Mouse (Mus musculus) lung, postnatal 0 days (tissue): ENCODE measurements around the gene Vcl. TPM values are rescaled to one million over a fixed set of nuclear protein-coding genes. Genes with fewer than 3 reads are reported as not detected.
A peak's percentile ranks its signal among the peaks of the same experiment; 100 is the strongest.

Experiments used
- ATAC-seq: fragments of 200-750 bp; cut with Nextera tagmentation; 2 replicates; pipeline ENCODE4 v1.8.0; 2017; ENCODE audit warnings: moderate library complexity
- DNase-seq: peaks from one replicate; pipeline ENCODE4 v3.0.0-alpha.2; 2016; ENCODE audit warnings: low spot score
- H3K27ac ChIP-seq: fragments of 300-500 bp; sonication (generic); 2 replicates; pipeline ENCODE4 v1.5.1; 2014; ENCODE audit warnings: antibody characterized with exemption, mild to moderate bottlenecking, low read length, mixed read lengths
- H3K27me3 ChIP-seq: fragments of 300-500 bp; sonication (generic); replicated peaks from 2 replicates; pipeline ENCODE4 v1.6.1; 2014; ENCODE audit warnings: low read length, mixed read lengths; ENCODE audit not compliant: insufficient read depth
- H3K36me3 ChIP-seq: fragments of 300-500 bp; sonication (generic); 2 replicates; pipeline ENCODE4 v1.6.1; 2014; ENCODE audit warnings: low read length, mixed read lengths; ENCODE audit not compliant: insufficient read depth
- H3K4me1 ChIP-seq: fragments of 300-500 bp; sonication (generic); 2 replicates; pipeline ENCODE4 v1.6.1; 2014; ENCODE audit warnings: antibody characterized with exemption, low read depth, low read length, mixed read lengths; ENCODE audit not compliant: insufficient read depth
- H3K4me2 ChIP-seq: fragments of 300-500 bp; sonication (generic); replicated peaks from 2 replicates; pipeline ENCODE4 v1.6.1; 2014; ENCODE audit warnings: low read depth, mild to moderate bottlenecking, low read length, moderate library complexity, mixed read lengths
- H3K4me3 ChIP-seq: fragments of 300-500 bp; sonication (generic); 2 replicates; pipeline ENCODE4 v1.5.1; 2014; ENCODE audit warnings: low read depth, low read length
- H3K9ac ChIP-seq: fragments of 300-500 bp; sonication (generic); replicated peaks from 2 replicates; pipeline ENCODE4 v1.6.1; 2014; ENCODE audit warnings: low read depth, mild to moderate bottlenecking
- H3K9me3 ChIP-seq: fragments of 300-500 bp; sonication (generic); 2 replicates; pipeline ENCODE4 v1.6.1; 2016; ENCODE audit warnings: low read length, mixed read lengths
- CTCF ChIP-seq: IDR thresholded peaks from 2 replicates; pipeline ENCODE4 v1.5.1; 2016; ENCODE audit warnings: antibody characterized with exemption, mild to moderate bottlenecking
- EP300 ChIP-seq: IDR thresholded peaks from 2 replicates; pipeline ENCODE4 v1.6.1; 2016; ENCODE audit warnings: antibody characterized with exemption, mild to moderate bottlenecking, control low read depth
- WGBS: fragments of 180-500 bp; shearing (Covaris S2); extraction: QIAGEN DNeasy Blood & Tissue Kit; methylation state at CpG from one replicate; pipeline ENCODE4 v1.1.7; 2014; 5-methylcytosine and 5-hydroxymethylcytosine counted together
- polyA plus RNA-seq: library from polyadenylated mRNA; unstranded; fragments of >200 nt; fragmentation: Nextera tagmentation; extraction: Ambion mirVana; gene quantifications from 2 replicates; pipeline ENCODE4 v1.2.1, GENCODE M21; 2015

The Vcl gene
- polyA plus RNA-seq, 1 experiment from 2014 or later, result 42.8 TPM

- ATAC-seq, result no peak
- Histone ChIP-seq H3K27me3 (no peaks in the 10 kb centered on the region), H3K36me3 (no peaks in the 10 kb centered on the region), H3K9me3 (no peaks in the 10 kb centered on the region), H3K4me3 (no peak overlapping the region), H3K4me2 (no peak overlapping the region), H3K4me1 (peaks cover 12% of the 10 kb centered on the region; the same call in 1 of the 2 replicates), H3K27ac (no peak overlapping the region), H3K9ac (no peak overlapping the region)
- DNase-seq, result no peak
- WGBS, result 76% methylated on average over 5 of the region's 5 CpGs
- TF ChIP-seq EP300, result no peak
- peak; percentile 49 for TF ChIP-seq CTCF
Observed at GRCm38 (mm10) chr14:21069594-21069993, 140.4 kb downstream of the Vcl start.

DNA sequence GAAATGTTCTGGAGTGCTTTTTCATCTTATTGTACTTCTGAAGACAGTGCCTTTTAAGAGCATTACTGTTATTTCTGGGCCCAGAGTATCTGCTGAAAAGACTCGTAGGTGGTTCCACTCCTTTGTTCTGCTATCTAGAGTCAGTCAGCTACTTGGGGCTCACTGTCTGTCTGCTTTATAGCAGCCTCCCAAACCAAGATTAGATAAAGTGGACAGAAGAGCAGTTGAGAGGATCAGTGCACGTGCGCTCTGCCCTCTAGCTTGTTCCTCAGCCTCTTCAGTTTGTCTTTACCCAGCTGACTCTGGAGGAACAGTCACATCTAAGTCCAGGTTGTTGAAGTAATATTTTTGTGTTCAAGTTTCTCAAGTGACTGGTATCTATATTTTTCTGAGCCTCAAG is 144.8 kb downstream of the Vcl start:
- H3K4me2 ChIP-seq, result no peak overlapping the region
- no peak overlapping the region for H3K27ac ChIP-seq
- H3K4me3 ChIP-seq, result no peak overlapping the region
- no peak overlapping the region for H3K9ac ChIP-seq
- H3K9me3 ChIP-seq, result no peaks in the 10 kb centered on the region
- TF ChIP-seq EP300 (no peak), CTCF (no peak)
- no peaks in the 10 kb centered on the region for H3K27me3 ChIP-seq
- DNase-seq (no peak), ATAC-seq (no peak)
- peaks cover 10% of the 10 kb centered on the region; the same call in 1 of the 2 replicates for H3K4me1 ChIP-seq
- WGBS, result 56% methylated on average over 3 of the region's 3 CpGs
- no peaks in the 10 kb centered on the region for H3K36me3 ChIP-seq

GRCm38 (mm10) chr14:21074398-21075320 is 145.5 kb downstream of the Vcl start:
- Histone ChIP-seq H3K4me1 (peaks cover 10% of the 10 kb centered on the region; the same call in 1 of the 2 replicates), H3K4me2 (peak overlapping the region; percentile 68), H3K9me3 (no peaks in the 10 kb centered on the region), H3K27ac (peak overlapping the region; percentile 51), H3K27me3 (no peaks in the 10 kb centered on the region), H3K9ac (peak overlapping the region; percentile 33; the same call in 1 of the 2 replicates), H3K4me3 (peak overlapping the region; percentile 58), H3K36me3 (no peaks in the 10 kb centered on the region)
- TF ChIP-seq CTCF (no peak), EP300 (no peak; the same call in 1 of the 2 replicates)
- WGBS, result 25% methylated on average over 11 of the region's 11 CpGs
- ATAC-seq (no peak), DNase-seq (peak; percentile 36)

DNA sequence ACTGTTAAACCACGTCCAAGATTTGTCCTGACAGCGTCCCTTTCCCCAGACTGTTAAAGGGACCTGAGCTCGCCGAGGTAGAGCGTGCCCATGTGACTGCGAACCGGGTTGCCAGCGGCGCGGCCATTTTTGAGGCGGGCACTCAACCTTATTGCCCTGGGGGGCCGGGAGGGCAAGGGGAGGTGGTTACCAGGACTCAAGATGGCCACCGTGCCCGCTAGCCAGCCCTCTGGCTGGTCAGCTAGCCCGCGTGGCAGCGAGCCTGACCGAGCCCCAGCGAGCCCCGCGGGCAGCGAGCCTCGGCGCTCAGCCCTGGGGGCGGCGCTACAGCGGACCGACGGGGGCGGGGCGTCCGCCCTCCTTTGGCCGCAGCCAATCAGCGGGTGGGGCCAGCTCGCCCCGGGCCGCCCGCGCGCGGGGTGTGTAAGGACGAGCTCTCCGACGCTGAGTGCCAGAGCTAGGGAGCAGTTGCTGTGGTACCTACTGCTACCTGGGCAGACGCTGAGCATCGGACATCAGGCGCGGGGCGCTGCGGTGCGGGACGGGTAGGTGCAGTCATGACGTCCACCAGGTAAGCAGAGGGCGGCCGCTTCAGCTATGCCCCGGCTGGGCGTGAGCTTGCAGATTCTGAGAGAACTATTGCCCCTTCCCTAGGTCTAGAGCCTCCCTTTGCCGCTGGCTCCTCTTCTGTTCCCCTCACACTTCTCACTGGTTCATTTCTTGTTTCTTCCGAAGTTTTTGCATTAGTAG is 146.7 kb downstream of the Vcl start:
- under 1% methylated on average over 57 of the region's 59 CpGs for WGBS
- H3K4me2 ChIP-seq, result peak overlapping the region; percentile 68
- peak overlapping the region; percentile 33; the same call in 1 of the 2 replicates for H3K9ac ChIP-seq

GRCm38 (mm10) chr14:21076501-21077194 is 147.4 kb downstream of the Vcl start:
- DNase-seq (peak; percentile 53), ATAC-seq (peak; percentile 21; the same call in 1 of the 2 replicates)
- Histone ChIP-seq H3K9me3 (no peaks in the 10 kb centered on the region), H3K9ac (peak overlapping the region; percentile 33; the same call in 1 of the 2 replicates), H3K27ac (peak overlapping the region; percentile 83), H3K36me3 (no peaks in the 10 kb centered on the region), H3K4me3 (peak overlapping the region; percentile 58), H3K27me3 (no peaks in the 10 kb centered on the region), H3K4me1 (peaks cover 10% of the 10 kb centered on the region; the same call in 1 of the 2 replicates), H3K4me2 (peak overlapping the region; percentile 68)
- WGBS, result 18% methylated on average over 7 of the region's 7 CpGs
- TF ChIP-seq EP300 (no peak), CTCF (no peak)

More for the DNA sequence above, 146.7 kb downstream of the Vcl start:
- H3K4me1 ChIP-seq, result peaks cover 10% of the 10 kb centered on the region; the same call in 1 of the 2 replicates
- peak overlapping the region; percentile 58 for H3K4me3 ChIP-seq
- H3K36me3 ChIP-seq, result no peaks in the 10 kb centered on the region
- TF ChIP-seq CTCF (peak; percentile 5; the same call in 1 of the 2 replicates), EP300 (no peak)
- H3K9me3 ChIP-seq, result no peaks in the 10 kb centered on the region
- DNase-seq (peak; percentile 97), ATAC-seq (peak; percentile 99)
- peak overlapping the region; percentile 83 for H3K27ac ChIP-seq
- no peaks in the 10 kb centered on the region for H3K27me3 ChIP-seq
